Mouse (Mus musculus) heart, postnatal 0 days (tissue): ENCODE results near the gene Tmem132c.

Source experiments
- CTCF ChIP-seq: IDR thresholded peaks from 2 replicates; pipeline ENCODE4 v1.5.1; 2016; ENCODE audit warnings: antibody characterized with exemption, control low read depth, low read depth
- EP300 ChIP-seq: IDR thresholded peaks from 2 replicates; pipeline ENCODE4 v1.6.1; 2016; ENCODE audit warnings: antibody characterized with exemption, low read depth

DNA sequence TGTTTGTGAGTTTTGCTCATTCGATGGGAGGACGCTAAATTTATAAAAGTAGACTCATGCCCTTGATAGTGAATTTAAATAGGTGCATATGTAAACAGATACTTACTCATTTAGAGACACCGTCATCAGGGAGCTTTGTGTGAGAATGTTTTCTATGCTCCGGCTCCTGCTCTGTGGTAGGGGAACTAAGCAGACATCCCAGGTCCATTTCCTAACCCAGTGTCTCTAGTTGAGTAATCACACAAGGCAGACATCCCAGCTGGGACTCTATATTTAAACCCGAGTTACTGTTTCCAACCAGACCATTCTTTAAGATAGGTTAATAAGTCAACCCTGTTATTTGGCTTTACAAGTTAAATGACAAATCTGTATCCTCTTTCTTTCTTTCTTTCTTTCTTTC lies 63.7 kb downstream of the Tmem132c start:
- TF ChIP-seq EP300 (no peak), CTCF (no peak)
